Mouse (Mus musculus) cerebellum, adult 18-20 months (tissue): Measurements from ENCODE around the gene Rhbdl1.
A peak's percentile ranks its signal among the peaks of the same experiment; 100 is the strongest.

Experiments
- DNase-seq, 2 experiments: peaks; one replicate each; pipeline ENCODE4 v3.0.0; 2021

Gene Rhbdl1

GRCm38 (mm10) chr17:25839455-25840235 is 2.5 kb upstream of the Rhbdl1 start:
- DNase-seq: no peak

- no peak for DNase-seq
Observed at GRCm38 (mm10) chr17:25838904-25839303, 1.8 kb upstream of the Rhbdl1 start.

- peak in 1 of 2 experiments; percentile 25 for DNase-seq
Observed at GRCm38 (mm10) chr17:25837533-25837932, 438 bp upstream of the Rhbdl1 start.

- no peak for DNase-seq
Observed at GRCm38 (mm10) chr17:25836397-25837075, 559 bp downstream of the Rhbdl1 start.

GRCm38 (mm10) chr17:25835816-25836215 is 1.3 kb downstream of the Rhbdl1 start:
- DNase-seq: peak in 1 of 2 experiments; percentile 42

GRCm38 (mm10) chr17:25835301-25835700 is 1.8 kb downstream of the Rhbdl1 start:
- peak in 1 of 2 experiments; percentile 25 for DNase-seq

- DNase-seq: peak in 1 of 2 experiments; percentile 46
Observed at GRCm38 (mm10) chr17:25834595-25835222, 2.4 kb downstream of the Rhbdl1 start.

- peak in 1 of 2 experiments; percentile 34 for DNase-seq
Observed at GRCm38 (mm10) chr17:25833961-25834594, 3.0 kb downstream of the Rhbdl1 start.

GRCm38 (mm10) chr17:25833291-25833663 is 3.8 kb downstream of the Rhbdl1 start, which contains the start of gene Stub1:
Gene Stub1, minus strand, starts transcription at chr17:25833404.
- DNase-seq: peak; percentile 85 to 90

GRCm38 (mm10) chr17:25832436-25833290 is 4.4 kb downstream of the Rhbdl1 start:
- DNase-seq: peak; percentile 99

- peak; percentile 53 to 60 for DNase-seq
Observed at GRCm38 (mm10) chr17:25831451-25832281, 5.4 kb downstream of the Rhbdl1 start.

- DNase-seq: no peak
Observed at GRCm38 (mm10) chr17:25830806-25831431, 6.2 kb downstream of the Rhbdl1 start.

GRCm38 (mm10) chr17:25830200-25830753 is 6.8 kb downstream of the Rhbdl1 start:
- DNase-seq: no peak

- peak in 1 of 2 experiments; percentile 26 for DNase-seq
Observed at GRCm38 (mm10) chr17:25829558-25830017, 7.5 kb downstream of the Rhbdl1 start.

GRCm38 (mm10) chr17:25828712-25829557 is 8.2 kb downstream of the Rhbdl1 start, which contains the start of gene Jmjd8:
Gene Jmjd8, plus strand, starts transcription at chr17:25828867.
- peak; percentile 86 to 87 for DNase-seq

- peak in 1 of 2 experiments; percentile 25 for DNase-seq
Observed at GRCm38 (mm10) chr17:25828223-25828594, 8.9 kb downstream of the Rhbdl1 start.

GRCm38 (mm10) chr17:25827546-25828222 is 9.4 kb downstream of the Rhbdl1 start:
- no peak for DNase-seq

GRCm38 (mm10) chr17:25827011-25827410 is 10.1 kb downstream of the Rhbdl1 start:
- no peak for DNase-seq
